Mouse (Mus musculus): ENCODE data around the gene Wnt16.

GRCm38 (mm10) chr6:22243321-22243720 is 44.7 kb upstream of the Wnt16 start:
- no peak for TF ChIP-seq POLR2A (IDR thresholded peaks at IDR 0.05; ENCODE audit: insufficient read length, low read depth)
- no peak for TF ChIP-seq MYOG (IDR thresholded peaks at IDR 0.05; ENCODE audit: control insufficient read depth in 1 of 3, insufficient read depth in 1 of 3, insufficient read length in 2 of 3, low read depth in 2 of 3)
- no peak for TF ChIP-seq USF1 (IDR thresholded peaks at IDR 0.05; ENCODE audit: low read depth)
- TF ChIP-seq CEBPB (IDR thresholded peaks at IDR 0.05; ENCODE audit: insufficient read depth, poor library complexity, severe bottlenecking) = no peak
- no peak for TF ChIP-seq POLR2AphosphoS2 (IDR thresholded peaks at IDR 0.05; ENCODE audit: insufficient read length, low read depth)
- no peak for TF ChIP-seq TCF12 (IDR thresholded peaks at IDR 0.05; ENCODE audit: insufficient read depth, poor library complexity, severe bottlenecking)
- no peak for TF ChIP-seq TCF3 (IDR thresholded peaks at IDR 0.05; ENCODE audit: insufficient read length, low read depth)
- TF ChIP-seq MYOD1 (IDR thresholded peaks at IDR 0.05; ENCODE audit: control insufficient read depth in 1 of 3, insufficient read length in 2 of 3, low read depth in 2 of 3) = no peak

All from myocyte (in vitro differentiated cells).